Mouse (Mus musculus): ENCODE measurements around the gene Dhrs7.

DNA sequence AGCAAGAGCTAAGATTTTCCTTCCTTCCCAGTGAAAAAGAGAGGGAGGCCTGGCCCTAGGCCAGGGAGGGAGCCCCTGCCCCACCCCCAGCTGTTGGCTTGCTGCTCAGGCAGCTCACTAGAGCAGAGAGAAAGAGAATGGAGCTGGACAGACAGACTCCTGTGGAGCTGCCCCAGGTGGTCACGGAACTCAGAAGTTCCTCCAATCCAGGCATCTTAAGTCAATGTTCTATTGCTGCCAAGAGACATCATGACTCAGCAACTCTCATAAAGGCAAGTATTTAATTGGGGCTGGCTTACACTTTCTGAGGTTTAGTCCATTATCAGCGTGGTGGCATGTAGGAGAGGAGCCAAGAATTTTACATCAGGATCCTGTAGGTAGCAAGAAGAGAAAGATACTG lies 10.1 kb upstream of the Dhrs7 start:
- TF ChIP-seq POLR2A (IDR thresholded peaks at IDR 0.05; ENCODE audit: insufficient read depth, low read depth, low read length) (no peak), CTCF (IDR thresholded peaks at IDR 0.05; ENCODE audit: insufficient read depth, low read depth, low read length) (no peak)
